Mouse (Mus musculus): ENCODE results near the gene Ern2.

The Ern2 gene

DNA sequence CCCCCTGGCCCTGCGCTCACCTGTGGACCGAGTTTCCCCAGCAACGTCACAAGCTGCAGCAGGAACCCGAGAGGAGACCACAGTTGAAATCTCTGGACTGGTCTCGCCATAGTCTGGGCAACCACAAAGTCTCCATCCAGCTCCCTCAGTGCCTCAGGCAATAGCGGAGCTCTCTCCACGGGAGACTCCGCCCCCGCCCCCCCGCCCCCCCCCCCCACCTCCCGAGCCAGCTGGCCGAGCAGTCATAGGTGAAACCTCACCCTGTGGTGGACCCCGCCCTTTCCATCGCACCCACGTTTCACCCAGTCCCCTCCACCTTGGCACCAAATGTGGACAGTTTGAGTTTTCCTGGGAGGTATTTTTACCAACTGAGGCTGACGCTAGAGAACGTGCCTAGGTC is at the start of gene Ern2:
Gene Ern2, minus strand, starts transcription at position 165 of the 400 bp plus-strand sequence.
- DNase-seq: no peak

DNA sequence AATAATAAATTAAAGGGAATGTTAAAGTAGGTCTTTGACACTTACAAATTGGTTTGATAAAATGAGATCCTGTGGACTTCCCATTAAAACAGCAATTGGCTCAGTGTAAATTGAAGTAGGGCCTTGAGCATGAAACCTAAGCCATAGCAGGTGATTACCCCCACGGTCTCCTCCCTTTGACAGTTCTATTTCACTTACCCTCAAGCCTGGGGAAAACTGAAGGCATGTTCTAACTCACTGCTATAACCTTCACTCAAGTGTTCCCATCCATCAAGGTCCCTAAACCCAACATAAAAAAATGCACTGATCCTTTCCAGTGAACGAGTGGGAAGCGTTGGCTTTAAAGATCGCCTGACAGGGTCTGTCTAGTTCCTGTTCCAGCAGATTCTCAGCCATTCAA is 44.9 kb upstream of the Ern2 start:
- no peak for DNase-seq

DNA sequence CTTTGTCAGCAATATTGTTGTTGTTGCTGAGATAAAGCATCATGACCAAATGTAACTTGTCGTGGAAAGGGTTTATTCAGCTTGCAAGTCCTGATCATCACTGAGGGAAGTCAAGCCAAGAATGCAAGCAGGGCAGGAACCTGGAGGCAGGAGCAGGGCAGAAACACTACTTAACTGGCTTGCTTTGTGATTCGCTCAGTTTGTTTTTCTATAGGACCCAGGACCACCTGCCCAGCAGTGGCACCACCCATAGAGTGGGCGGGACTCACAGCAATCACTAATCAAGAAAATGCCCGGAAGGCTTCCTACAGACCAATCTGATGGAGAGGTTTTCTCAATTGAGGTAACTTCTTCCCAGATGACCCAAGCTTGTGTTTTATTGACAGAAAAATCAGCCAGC is 43.9 kb upstream of the Ern2 start:
- no peak for DNase-seq

GRCm38 (mm10) chr7:122229306-122229705 is 43.3 kb upstream of the Ern2 start:
- DNase-seq: no peak

DNA sequence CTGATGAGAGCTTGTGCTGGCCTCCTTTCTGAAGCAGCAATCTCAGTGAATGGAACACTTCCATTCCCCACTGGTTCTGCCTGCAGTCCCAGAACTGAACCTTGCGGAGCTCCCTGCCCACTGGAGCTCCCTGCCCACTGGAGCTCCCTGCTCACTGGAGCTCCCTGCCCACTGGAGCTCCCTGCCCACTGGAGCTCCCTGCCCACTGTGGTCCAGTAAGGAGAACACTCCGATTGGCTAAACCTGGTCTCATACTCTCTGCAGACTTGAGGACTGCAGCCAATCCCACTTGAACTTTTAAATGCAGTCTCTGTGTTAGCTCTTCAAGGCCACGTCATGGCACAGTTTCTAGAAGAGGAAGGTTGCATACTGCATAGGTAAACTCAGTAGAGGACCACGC is 40.7 kb upstream of the Ern2 start:
- no peak for DNase-seq

DNA sequence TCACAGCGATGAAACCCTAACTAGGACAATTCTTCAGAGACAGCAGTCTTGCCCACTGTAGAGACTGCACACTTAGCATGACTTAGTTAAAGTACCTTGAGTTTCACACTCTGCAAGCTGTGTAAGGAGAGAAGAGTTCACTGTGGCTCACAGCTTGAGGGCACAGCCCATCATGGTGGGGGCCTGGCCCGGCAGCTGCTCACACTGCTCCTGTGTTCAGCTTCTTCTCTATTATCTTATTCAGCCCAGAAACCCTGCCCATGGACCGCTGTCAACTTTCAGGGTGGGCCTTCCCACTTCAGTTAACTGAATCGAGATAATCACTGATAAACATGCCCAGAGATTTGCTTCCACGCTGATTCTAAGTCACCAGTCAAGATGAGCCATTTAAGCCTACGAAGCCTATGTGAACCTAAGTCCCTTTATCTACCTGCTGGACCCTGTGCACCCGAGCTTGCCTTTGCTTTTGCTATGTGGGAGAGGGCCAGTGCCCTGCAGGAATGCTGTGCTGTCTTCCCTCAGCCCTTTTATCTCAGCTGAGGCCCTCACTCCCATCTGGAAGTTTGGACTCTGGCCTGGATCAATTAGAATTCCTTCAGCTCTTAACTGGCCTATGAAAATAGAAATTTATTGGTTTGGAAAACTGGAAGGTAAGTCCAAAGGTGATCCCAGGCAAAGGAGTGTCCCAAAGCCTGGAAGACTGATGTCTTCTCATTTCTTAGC is 40.2 kb upstream of the Ern2 start:
- no peak for DNase-seq

GRCm38 (mm10) chr7:122219315-122219801 is 33.4 kb upstream of the Ern2 start, which contains the start of gene Chp2:
TSS of gene Chp2 (plus strand) at chr7:122219496.
- DNase-seq: peak; percentile 77

DNA sequence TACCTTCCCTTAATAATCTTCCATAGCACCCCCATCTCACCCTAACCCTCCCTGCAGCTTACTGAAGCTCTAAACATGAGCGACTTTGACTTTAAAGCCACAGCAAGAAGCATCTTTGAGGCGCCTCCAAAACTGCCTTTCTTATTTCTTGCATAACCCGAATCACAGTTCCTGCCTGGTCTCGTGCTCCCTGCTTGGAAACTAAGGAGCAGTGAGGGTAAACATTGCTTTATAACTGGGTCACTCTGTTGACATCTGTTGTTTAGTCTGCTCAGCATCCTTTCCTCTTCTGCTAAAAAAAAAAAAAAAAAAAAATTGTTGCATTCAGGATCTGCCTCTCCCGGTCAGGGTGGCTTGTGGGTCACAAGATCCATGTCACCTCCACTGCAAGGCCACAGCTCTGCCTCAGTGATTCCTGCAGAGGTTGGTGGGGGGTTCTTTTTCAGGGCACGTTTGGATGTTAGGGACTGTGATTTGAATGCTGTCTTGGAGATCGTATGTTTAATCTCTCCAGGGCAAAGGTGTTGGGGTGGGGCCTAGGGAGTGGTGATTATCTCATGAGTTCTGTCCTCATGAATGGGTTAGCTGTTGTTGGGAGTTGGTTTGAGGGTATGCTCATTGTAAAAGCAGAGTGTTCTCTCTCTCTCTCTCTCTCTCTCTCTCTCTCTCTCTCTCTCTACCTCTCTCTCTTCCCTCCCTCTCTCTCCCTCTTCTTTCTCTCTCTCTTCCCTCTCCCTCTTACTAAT is 22.4 kb upstream of the Ern2 start:
- no peak for DNase-seq

GRCm38 (mm10) chr7:122206121-122206520 is 20.1 kb upstream of the Ern2 start:
- DNase-seq: no peak

DNA sequence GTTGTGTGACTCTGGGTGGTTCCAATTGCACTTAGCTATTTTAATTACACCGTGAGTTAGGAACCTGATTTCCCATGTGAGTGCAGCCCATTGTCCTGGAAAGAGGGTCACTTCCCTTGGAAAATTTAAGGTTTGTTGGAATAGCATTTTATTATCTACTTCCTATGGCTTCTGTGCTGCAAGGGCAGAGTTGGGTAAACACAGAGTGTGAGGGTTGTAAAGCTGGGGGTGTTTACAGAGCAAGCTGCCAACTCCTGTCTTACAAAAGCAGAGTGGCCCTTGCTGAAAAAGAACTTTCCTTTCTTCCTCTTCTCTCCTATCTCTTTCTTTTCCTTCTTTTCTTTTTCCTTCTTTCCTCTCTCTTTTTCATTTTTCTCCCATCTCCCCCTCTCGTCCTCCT is 17.9 kb upstream of the Ern2 start:
- no peak for DNase-seq

GRCm38 (mm10) chr7:122199296-122199695 is 13.3 kb upstream of the Ern2 start:
- peak; percentile 69 for DNase-seq

DNA sequence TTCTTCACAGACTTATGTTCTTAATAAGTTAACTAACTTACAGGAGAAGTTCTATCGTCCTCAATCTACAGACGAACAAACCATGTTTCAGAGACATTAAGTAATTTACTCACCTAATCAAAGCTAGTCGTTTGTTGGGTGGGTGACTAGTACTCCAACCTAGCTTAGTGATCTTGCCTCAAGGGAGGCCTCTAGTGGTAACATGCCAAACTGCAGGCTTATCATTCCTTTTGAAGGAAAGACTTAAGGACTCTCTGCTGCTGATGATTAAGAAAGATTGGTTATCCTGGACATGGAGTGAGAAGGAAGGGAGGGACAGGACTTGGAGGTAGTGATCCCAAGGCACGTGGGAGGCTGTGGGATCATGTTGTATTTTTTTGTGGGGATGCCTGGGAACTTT is 11.3 kb upstream of the Ern2 start:
- DNase-seq: peak; percentile 77

DNA sequence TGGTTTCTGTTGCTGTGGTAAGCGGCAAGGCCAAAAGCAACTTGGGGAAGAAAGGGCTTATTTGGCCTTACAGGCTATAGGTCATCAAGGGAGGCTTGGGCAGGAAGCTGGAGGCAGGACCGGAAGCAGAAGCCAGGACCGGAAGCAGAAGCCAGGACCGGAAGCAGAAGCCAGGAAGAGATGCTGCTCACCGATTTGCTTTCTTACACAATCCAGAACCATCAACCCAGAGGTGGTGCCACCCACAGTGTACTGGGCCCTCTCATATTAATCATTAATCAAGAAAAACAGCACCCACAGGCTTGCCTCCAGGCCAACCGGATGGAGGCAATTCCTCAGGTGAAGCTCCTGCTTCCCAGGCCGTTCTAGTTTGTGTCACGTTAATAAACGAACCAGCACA is 10.8 kb upstream of the Ern2 start:
- no peak for DNase-seq

GRCm38 (mm10) chr7:122193919-122194318 is 7.9 kb upstream of the Ern2 start:
- DNase-seq: no peak

GRCm38 (mm10) chr7:122191097-122191496 is 5.1 kb upstream of the Ern2 start:
- DNase-seq: no peak

DNA sequence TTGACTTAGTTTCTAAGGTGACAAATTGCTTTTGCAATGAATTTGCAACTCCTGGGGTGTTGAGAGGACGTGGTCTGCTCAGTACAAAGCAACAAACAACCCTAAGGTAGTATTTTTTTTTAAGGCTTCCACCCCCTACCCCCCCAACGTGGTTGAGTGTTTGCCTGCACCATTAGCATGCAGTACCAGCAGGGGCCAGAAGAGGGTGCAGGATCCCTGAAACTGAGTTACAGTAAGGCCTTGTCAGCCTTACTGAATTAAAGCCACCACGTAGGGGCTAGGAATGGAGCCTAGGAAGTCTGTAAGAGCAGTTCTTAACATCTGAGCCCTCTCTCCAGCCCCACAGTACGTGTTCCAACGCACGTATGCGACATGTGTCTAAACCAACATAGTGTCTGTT is 3.5 kb upstream of the Ern2 start:
- peak; percentile 78 for DNase-seq

DNA sequence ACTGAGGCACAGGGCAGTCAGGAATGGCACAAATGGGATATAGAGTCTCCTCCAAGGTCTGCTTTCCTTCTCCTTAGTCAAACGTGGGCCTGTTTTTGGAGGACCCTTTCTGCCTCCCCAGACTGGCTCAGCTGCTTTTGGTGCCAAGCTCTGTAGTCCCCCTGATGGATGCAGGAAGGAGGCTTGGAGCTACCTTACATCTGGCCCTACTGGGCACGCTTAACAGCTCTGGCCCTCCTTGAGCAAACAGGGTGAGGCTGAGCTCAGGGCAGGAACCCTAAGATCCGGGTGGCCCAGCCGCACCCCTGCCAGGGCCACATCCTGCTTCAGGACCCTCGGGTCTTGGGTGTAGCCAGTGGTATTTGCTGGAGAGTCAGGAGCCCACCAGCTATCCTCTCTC is 1.4 kb downstream of the Ern2 start:
- no peak for DNase-seq

- DNase-seq: no peak
Observed at GRCm38 (mm10) chr7:122180720-122181119, 5.3 kb downstream of the Ern2 start.

DNA sequence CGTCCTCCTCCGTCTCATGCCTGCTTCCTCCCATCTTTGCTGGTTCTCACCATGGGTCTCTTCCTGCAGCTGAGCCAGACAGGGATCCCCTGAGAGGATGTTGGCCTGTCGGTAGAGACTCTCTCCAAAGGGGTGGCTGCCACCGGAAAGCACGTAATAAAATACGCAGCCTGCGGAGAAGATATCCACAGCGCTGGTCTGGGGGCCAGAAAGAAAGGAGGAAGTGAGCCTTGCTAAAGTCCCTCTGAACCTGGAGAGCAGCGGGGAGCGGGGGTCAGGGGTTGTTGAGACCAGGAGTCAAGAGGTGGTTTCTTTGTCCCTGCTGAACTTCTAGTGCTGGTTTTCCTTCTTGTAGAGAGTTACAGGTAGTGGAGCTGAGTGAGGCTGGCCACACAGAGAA is 14.4 kb downstream of the Ern2 start:
- DNase-seq: no peak

- DNase-seq: no peak
Observed at GRCm38 (mm10) chr7:122170705-122171104, 15.3 kb downstream of the Ern2 start.

DNA sequence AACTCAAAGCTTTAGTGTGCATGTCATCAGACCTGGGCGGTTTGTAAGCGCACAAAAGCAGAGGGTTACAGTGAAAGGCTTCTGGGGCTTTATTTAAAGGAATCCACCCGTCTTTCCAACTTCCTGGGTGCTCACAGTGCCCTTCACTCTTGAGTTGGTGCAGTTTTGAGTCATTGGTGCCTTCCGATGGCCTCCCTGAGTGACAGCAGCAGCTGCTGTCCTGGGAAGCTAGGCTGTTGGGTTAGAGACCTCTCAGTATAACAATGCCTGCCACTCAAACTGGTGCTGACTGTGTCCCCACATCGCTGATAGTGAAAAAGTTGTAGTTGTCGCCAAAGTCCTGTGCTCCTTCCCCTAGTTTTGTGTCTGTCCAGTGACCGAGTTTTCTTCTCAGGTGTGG is 18.8 kb downstream of the Ern2 start:
- DNase-seq: no peak

DNA sequence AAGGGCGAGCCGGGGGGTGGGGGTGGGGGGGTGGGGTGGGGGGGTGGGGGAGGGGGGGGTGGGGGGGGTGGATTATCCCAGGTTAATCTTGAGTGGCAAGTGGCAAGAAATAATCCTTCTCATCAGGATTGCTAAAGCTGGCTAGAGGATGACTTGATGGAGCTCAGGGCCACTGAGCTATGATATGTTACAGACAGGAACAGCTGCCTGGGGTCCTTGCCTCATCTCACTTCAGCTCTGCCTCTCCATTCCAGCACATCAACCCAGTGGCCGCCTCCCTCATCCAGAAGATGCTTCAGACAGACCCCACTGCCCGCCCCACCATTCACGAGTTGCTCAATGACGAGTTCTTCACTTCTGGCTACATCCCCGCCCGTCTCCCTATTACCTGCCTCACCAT is 22.2 kb downstream of the Ern2 start:
- peak; percentile 28 for DNase-seq

DNA sequence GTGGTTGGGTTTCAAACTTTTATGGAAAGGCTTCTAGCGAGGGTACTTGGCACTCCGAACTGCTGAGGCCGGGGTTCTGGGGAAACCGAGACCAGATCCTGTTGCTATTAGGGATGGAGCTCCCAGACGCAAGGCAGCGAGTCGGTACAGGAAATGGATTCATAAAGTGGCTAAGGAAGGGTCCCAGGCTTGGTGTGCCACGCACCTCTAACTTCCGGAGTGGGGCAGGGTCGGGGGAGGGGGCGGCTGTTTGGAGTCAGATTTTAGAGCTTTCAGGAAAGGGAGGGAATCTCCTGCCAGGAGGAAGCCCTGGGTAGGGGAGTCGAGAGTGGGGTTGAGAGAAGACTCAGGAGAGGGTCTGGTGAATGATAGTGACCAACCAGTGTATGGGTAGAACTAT is 26.0 kb downstream of the Ern2 start:
- DNase-seq: no peak

Data from retina, postnatal 1 day (tissue).